Comparison of ENCODE assay signal across 8 mouse cellular contexts in genomic region chr6:40434697-40435096, GRCm38 (mm10). TPM values are rescaled to one million over a fixed set of nuclear protein-coding genes. Genes with fewer than 3 reads are reported as not detected.
DNase-seq lines count a peak whose midpoint lies in the region; ATAC-seq and TF ChIP-seq lines count a peak whose summit lies in the region.

No protein-coding gene starts in this region.

- no peak for TF ChIP-seq CTCF in heart, adult 2 months (IDR thresholded peaks at IDR 0.05)
- TF ChIP-seq CTCF in C2C12 (IDR thresholded peaks at IDR 0.05; ENCODE audit: control insufficient read depth, insufficient read depth, insufficient read length): no peak

- H3K27me3 ChIP-seq in heart, adult 2 months (ENCODE audit: control insufficient read depth, insufficient read depth, low read length): no peaks in the 10 kb centered on the region
- H3K27me3 ChIP-seq in C2C12 (ENCODE audit: control insufficient read depth, insufficient read depth, insufficient read length): peaks cover 2% of the 10 kb centered on the region
- no peaks in the 10 kb centered on the region; the same call in 1 of the 2 replicates for H3K27me3 ChIP-seq in forebrain, embryonic 11.5 days (ENCODE audit: control insufficient read depth, insufficient read depth, low read length)
- peaks cover 51% of the 10 kb centered on the region for H3K27me3 ChIP-seq in liver, embryonic 13.5 days

- H3K27ac ChIP-seq in heart, adult 2 months: no peak overlapping the region
- H3K27ac ChIP-seq in forebrain, embryonic 11.5 days (ENCODE audit: low read depth, low read length): no peak overlapping the region
- no peak overlapping the region for H3K27ac ChIP-seq in liver, embryonic 13.5 days

- no peaks in the 10 kb centered on the region for H3K36me3 ChIP-seq in heart, adult 2 months (ENCODE audit: control insufficient read depth, insufficient read depth, low read length)
- no peaks in the 10 kb centered on the region for H3K36me3 ChIP-seq in C2C12 (ENCODE audit: control insufficient read depth, insufficient read depth)
- no peaks in the 10 kb centered on the region for H3K36me3 ChIP-seq in forebrain, embryonic 11.5 days (ENCODE audit: control insufficient read depth, insufficient read depth, low read length)
- no peaks in the 10 kb centered on the region for H3K36me3 ChIP-seq in liver, embryonic 13.5 days

- peak overlapping the region; percentile 87 for H3K4me2 ChIP-seq in forebrain, embryonic 11.5 days (ENCODE audit: low read depth, low read length, severe bottlenecking)
- H3K4me2 ChIP-seq in liver, embryonic 13.5 days: peak overlapping the region; percentile 92

- no peak for TF ChIP-seq EP300 in heart, adult 2 months (IDR thresholded peaks at IDR 0.05; ENCODE audit: insufficient read depth, low read depth, low read length)

- no peaks in the 10 kb centered on the region for H3K79me3 ChIP-seq in C2C12 (ENCODE audit: low read depth)

- no peaks in the 10 kb centered on the region for H3K9me3 ChIP-seq in forebrain, embryonic 11.5 days (ENCODE audit: control insufficient read depth, low read length)
- no peaks in the 10 kb centered on the region for H3K9me3 ChIP-seq in liver, embryonic 13.5 days (replicated peaks)

- ATAC-seq in forebrain, embryonic 11.5 days (replicated peaks; ENCODE audit: low FRiP score): no peak
- ATAC-seq in liver, embryonic 13.5 days (ENCODE audit: low read depth): no peak

- peak overlapping the region; percentile 98 for H3K4me3 ChIP-seq in heart, adult 2 months
- peak overlapping the region; percentile 44 for H3K4me3 ChIP-seq in C2C12 (ENCODE audit: insufficient read depth, poor library complexity, severe bottlenecking)
- H3K4me3 ChIP-seq in forebrain, embryonic 11.5 days (ENCODE audit: low read depth, low read length): peak overlapping the region; percentile 78
- H3K4me3 ChIP-seq in liver, embryonic 13.5 days (replicated peaks): peak overlapping the region; percentile 67

- DNase-seq in heart, adult 2 months: no peak
- DNase-seq in heart, adult 18-20 months: no peak
- DNase-seq in forebrain, embryonic 11.5 days (ENCODE audit: low spot score): no peak
- no peak for DNase-seq in liver, embryonic 13.5 days
- no peak for DNase-seq in spleen, postnatal 4 days (ENCODE audit: low spot score in 2 of 2)
- DNase-seq in spleen, adult 12 weeks (ENCODE audit: low spot score): no peak
- no peak for DNase-seq in layer of hippocampus, adult 8-10 months (ENCODE audit: low spot score in 2 of 2)

- 29% methylated on average over 7 of the region's 7 CpGs for WGBS in heart, adult 2 months
- WGBS in forebrain, embryonic 11.5 days: 8% methylated on average over 7 of the region's 7 CpGs
- WGBS in liver, embryonic 13.5 days (ENCODE audit: insufficient replicate concordance): 21% methylated on average over 7 of the region's 7 CpGs

- H3K9ac ChIP-seq in heart, adult 2 months (ENCODE audit: low read depth, low read length): 0 out of 2 replicates have a peak overlapping the region, but pooled peaks have one; percentile 90
- H3K9ac ChIP-seq in forebrain, embryonic 11.5 days (ENCODE audit: low read length): peak overlapping the region; percentile 84
- 0 out of 2 replicates have a peak overlapping the region, but pooled peaks have one; percentile 74 for H3K9ac ChIP-seq in liver, embryonic 13.5 days

- intact Hi-C loops in heart, adult 2 months (cut with DNase I): loop anchor here (2.0 kb wide), 1 partner anchor 36 kb away; the partner anchor contains the start of gene Ssbp1

- no peak for TF ChIP-seq POLR2A in heart, adult 2 months (IDR thresholded peaks at IDR 0.05; ENCODE audit: insufficient read depth, low read depth, low read length)

- no peak overlapping the region for H3ac ChIP-seq in C2C12 (ENCODE audit: control insufficient read depth, insufficient read length, low read depth)

- H3K79me2 ChIP-seq in heart, adult 2 months (replicated peaks; ENCODE audit: control insufficient read depth, insufficient read depth, low read length): no peaks in the 10 kb centered on the region
- H3K79me2 ChIP-seq in C2C12 (ENCODE audit: control insufficient read depth, insufficient read depth): no peaks in the 10 kb centered on the region

- H3K4me1 ChIP-seq in heart, adult 2 months (ENCODE audit: control insufficient read depth, insufficient read depth, low read length): no peaks in the 10 kb centered on the region
- peaks cover 3% of the 10 kb centered on the region for H3K4me1 ChIP-seq in forebrain, embryonic 11.5 days (replicated peaks; ENCODE audit: control insufficient read depth, insufficient read depth, low read length)
- peaks cover 21% of the 10 kb centered on the region for H3K4me1 ChIP-seq in liver, embryonic 13.5 days (replicated peaks)

TF ChIP-seq in C2C12, 6 proteins besides CTCF, POLR2A, EP300 and RAD21:
- no peak for TF ChIP-seq CEBPB (IDR thresholded peaks at IDR 0.05; ENCODE audit: low read depth)
- no peak for TF ChIP-seq MYOG (IDR thresholded peaks at IDR 0.05; ENCODE audit: control insufficient read depth, extremely low read depth, insufficient read length)
- TF ChIP-seq MAX (IDR thresholded peaks at IDR 0.05): no peak
- TF ChIP-seq MYOD1 (IDR thresholded peaks at IDR 0.05; ENCODE audit: control insufficient read depth, insufficient read length, low read depth): no peak
- TF ChIP-seq USF1 (IDR thresholded peaks at IDR 0.05; ENCODE audit: low read depth): no peak
- TF ChIP-seq FOSL1 (IDR thresholded peaks at IDR 0.05; ENCODE audit: insufficient read depth, low read length, poor library complexity, severe bottlenecking): no peak

RNA-seq across cellular contexts. Expression of gene E330009J07Rik, which starts 1.2 kb away (rescaled TPM):
- 1 to 10 TPM; 2.5 to 4.5 TPM for total RNA-seq in heart, adult 2 months (2021)
- 1.7 and 3.5 TPM in 2 replicates for polyA plus RNA-seq in heart, adult 2 months (2012; rRNA removed)
- total RNA-seq in heart, adult 18-20 months (2021): 1 to 10 TPM; 4.0 to 4.3 TPM
- polyA plus RNA-seq in C2C12 (2012; fragmentation: generic; extraction: Trizol): 0.82 TPM
- 19.9 and 21.9 TPM in 2 replicates for polyA plus RNA-seq in forebrain, embryonic 11.5 days (2014; fragmentation: Nextera tagmentation; extraction: Ambion mirVana)
- 0.98 and 1.0 TPM in 2 replicates for polyA plus RNA-seq in liver, embryonic 13.5 days (2015; fragmentation: Nextera tagmentation; extraction: Ambion mirVana)
- 10 to 100 TPM; 40.4 to 53.1 (median 45.7) TPM for total RNA-seq in layer of hippocampus, adult 8-10 months (2022)

RNA-seq across cellular contexts. Expression of gene Wee2, which starts 4.2 kb away (rescaled TPM):
- not detected for total RNA-seq in heart, adult 2 months (2021)
- not detected in 2 replicates for polyA plus RNA-seq in heart, adult 2 months (2012; rRNA removed)
- total RNA-seq in heart, adult 18-20 months (2021): not detected
- polyA plus RNA-seq in C2C12 (2012; fragmentation: generic; extraction: Trizol): not detected
- polyA plus RNA-seq in forebrain, embryonic 11.5 days (2014; fragmentation: Nextera tagmentation; extraction: Ambion mirVana): 0.12 and 0.15 TPM in 2 replicates
- not detected in 2 replicates for polyA plus RNA-seq in liver, embryonic 13.5 days (2015; fragmentation: Nextera tagmentation; extraction: Ambion mirVana)
- total RNA-seq in layer of hippocampus, adult 8-10 months (2022): under 1 TPM in 1 of 4 experiments, not detected in 3; 0.16 TPM

RNA-seq across cellular contexts. Expression of gene Ssbp1, which starts 36.5 kb away (rescaled TPM):
- 10 to 100 TPM; 32.0 to 36.5 TPM for total RNA-seq in heart, adult 2 months (2021)
- polyA plus RNA-seq in heart, adult 2 months (2012; rRNA removed): 12.7 and 18.3 TPM in 2 replicates
- total RNA-seq in heart, adult 18-20 months (2021): 10 to 100 TPM; 31.9 to 32.3 TPM
- polyA plus RNA-seq in C2C12 (2012; fragmentation: generic; extraction: Trizol): 40.5 TPM
- polyA plus RNA-seq in forebrain, embryonic 11.5 days (2014; fragmentation: Nextera tagmentation; extraction: Ambion mirVana): 177 and 197 TPM in 2 replicates
- polyA plus RNA-seq in liver, embryonic 13.5 days (2015; fragmentation: Nextera tagmentation; extraction: Ambion mirVana): 94.1 and 106 TPM in 2 replicates
- total RNA-seq in layer of hippocampus, adult 8-10 months (2022): 10 to 100 TPM; 26.2 to 35.5 (median 32.6) TPM

RNA-seq across cellular contexts. Expression of gene Tas2r137, which starts 56.3 kb away (rescaled TPM):
- total RNA-seq in heart, adult 2 months (2021): not detected
- polyA plus RNA-seq in heart, adult 2 months (2012; rRNA removed): 0.15 TPM in 1 of 2 replicates, not detected in the other
- total RNA-seq in heart, adult 18-20 months (2021): not detected
- polyA plus RNA-seq in C2C12 (2012; fragmentation: generic; extraction: Trizol): not detected
- not detected in 2 replicates for polyA plus RNA-seq in forebrain, embryonic 11.5 days (2014; fragmentation: Nextera tagmentation; extraction: Ambion mirVana)
- polyA plus RNA-seq in liver, embryonic 13.5 days (2015; fragmentation: Nextera tagmentation; extraction: Ambion mirVana): not detected in 2 replicates
- not detected for total RNA-seq in layer of hippocampus, adult 8-10 months (2022)

RNA-seq across cellular contexts. Expression of gene Tas2r108, which starts 58.6 kb away (rescaled TPM):
- not detected for total RNA-seq in heart, adult 2 months (2021)
- not detected in 2 replicates for polyA plus RNA-seq in heart, adult 2 months (2012; rRNA removed)
- total RNA-seq in heart, adult 18-20 months (2021): not detected
- not detected for polyA plus RNA-seq in C2C12 (2012; fragmentation: generic; extraction: Trizol)
- 0.27 TPM in 1 of 2 replicates, not detected in the other for polyA plus RNA-seq in forebrain, embryonic 11.5 days (2014; fragmentation: Nextera tagmentation; extraction: Ambion mirVana)
- polyA plus RNA-seq in liver, embryonic 13.5 days (2015; fragmentation: Nextera tagmentation; extraction: Ambion mirVana): not detected in 2 replicates
- total RNA-seq in layer of hippocampus, adult 8-10 months (2022): under 1 TPM in 1 of 4 experiments, not detected in 3; 0.33 TPM

Comparison
In these comparisons a context has a peak if more than half of its experiments do, and no peak if none do; other contexts are left out.
1. H3K4me3 ChIP-seq: peak in every context shown above with its lines; median percentile 98 in heart, adult 2 months; 78 in forebrain, embryonic 11.5 days; 67 in liver, embryonic 13.5 days; 44 in C2C12.